Mouse (Mus musculus) liver, embryonic 14.5 days (tissue): ENCODE measurements around the gene Lrrc3. TPM values are rescaled to one million over a fixed set of nuclear protein-coding genes. Genes with fewer than 3 reads are reported as not detected.
A peak's percentile ranks its signal among the peaks of the same experiment; 100 is the strongest.

Experiments
- ATAC-seq: fragments of 200-750 bp; cut with Nextera tagmentation; 2 replicates; pipeline ENCODE4 v1.8.0; 2017; ENCODE audit warnings: moderate number of reproducible peaks, mild to moderate bottlenecking, moderate library complexity; ENCODE audit not compliant: insufficient read depth
- DNase-seq, 3 experiments: peaks; one replicate each; pipeline ENCODE4 v3.0.0-alpha.2; 2012 to 2013; ENCODE audit warnings: low read depth in 3 of 3, low spot score in 3 of 3
- H3K27ac ChIP-seq: fragments of 300-500 bp; sonication (generic); 2 replicates; pipeline ENCODE4 v1.5.1; 2014; ENCODE audit warnings: moderate library complexity, mild to moderate bottlenecking, control low read depth, inconsistent platforms
- H3K27me3 ChIP-seq: fragments of 300-500 bp; sonication (generic); 2 replicates; pipeline ENCODE4 v1.6.1; 2014; ENCODE audit warnings: mild to moderate bottlenecking, low read length, moderate library complexity; ENCODE audit not compliant: control insufficient read depth, insufficient read depth
- H3K36me3 ChIP-seq: fragments of 300-500 bp; sonication (generic); replicated peaks from 2 replicates; pipeline ENCODE4 v1.6.1; 2014; ENCODE audit warnings: low read depth; ENCODE audit not compliant: control insufficient read depth, insufficient read depth
- H3K4me1 ChIP-seq, 2 experiments: fragments of 200-500 bp in 1 of 2; fragments of 300-500 bp in 1 of 2; sonication (generic) in 1 of 2; replicated peaks; 2 replicates each; pipeline ENCODE4 v1.6.1; 2012 to 2014; ENCODE audit warnings: antibody characterized with exemption in 1 of 2, inconsistent platforms in 1 of 2, low read length in 1 of 2; ENCODE audit not compliant: control insufficient read depth in 2 of 2, insufficient read depth in 2 of 2
- H3K4me2 ChIP-seq: fragments of 300-500 bp; sonication (generic); 2 replicates; pipeline ENCODE4 v1.6.1; 2014; ENCODE audit warnings: low read depth, mild to moderate bottlenecking, control low read depth, moderate library complexity
- H3K4me3 ChIP-seq, 2 experiments: fragments of 200-500 bp in 1 of 2; fragments of 300-500 bp in 1 of 2; sonication (generic) in 1 of 2; 2 replicates each; pipeline ENCODE4 v1.5.1; 2012 to 2014; ENCODE audit warnings: low read depth in 2 of 2, low read length in 2 of 2, mild to moderate bottlenecking in 2 of 2, control low read depth in 1 of 2, inconsistent platforms in 1 of 2, moderate library complexity in 1 of 2; ENCODE audit not compliant: insufficient read depth in 1 of 2
- H3K9ac ChIP-seq: fragments of 300-500 bp; sonication (generic); replicated peaks from 2 replicates; pipeline ENCODE4 v1.6.1; 2014; ENCODE audit warnings: mild to moderate bottlenecking, control low read depth, moderate library complexity
- H3K9me3 ChIP-seq: fragments of 300-500 bp; sonication (generic); 2 replicates; pipeline ENCODE4 v1.6.1; 2016; ENCODE audit warnings: low read length, mixed read lengths; ENCODE audit not compliant: control insufficient read depth
- CTCF ChIP-seq: IDR thresholded peaks from 2 replicates; pipeline ENCODE4 v1.5.1; 2016; ENCODE audit warnings: antibody characterized with exemption, low read depth, control low read depth
- EP300 ChIP-seq: IDR thresholded peaks from 2 replicates; pipeline ENCODE4 v1.6.1; 2016; ENCODE audit warnings: antibody characterized with exemption, low read depth
- WGBS: fragments of 180-500 bp; shearing (Covaris S2); extraction: QIAGEN DNeasy Blood & Tissue Kit; methylation state at CpG from one replicate; pipeline ENCODE4 v1.1.7; 2014; ENCODE audit not compliant: insufficient replicate concordance; 5-methylcytosine and 5-hydroxymethylcytosine counted together
- polyA plus RNA-seq, 2 experiments: library from polyadenylated mRNA; depleted of rRNA in 1 of 2; stranded (reverse) in 1 of 2; unstranded in 1 of 2; fragments of >200 nt; fragmentation: Nextera tagmentation in 1 of 2; extraction: Ambion mirVana in 1 of 2; gene quantifications; 2 replicates each; pipeline versions ENCODE4 v1.2.1 to v1.2.3; 2012 to 2014

Gene Lrrc3
- polyA plus RNA-seq, 2 experiments = 6.7 to 8.0 TPM

DNA sequence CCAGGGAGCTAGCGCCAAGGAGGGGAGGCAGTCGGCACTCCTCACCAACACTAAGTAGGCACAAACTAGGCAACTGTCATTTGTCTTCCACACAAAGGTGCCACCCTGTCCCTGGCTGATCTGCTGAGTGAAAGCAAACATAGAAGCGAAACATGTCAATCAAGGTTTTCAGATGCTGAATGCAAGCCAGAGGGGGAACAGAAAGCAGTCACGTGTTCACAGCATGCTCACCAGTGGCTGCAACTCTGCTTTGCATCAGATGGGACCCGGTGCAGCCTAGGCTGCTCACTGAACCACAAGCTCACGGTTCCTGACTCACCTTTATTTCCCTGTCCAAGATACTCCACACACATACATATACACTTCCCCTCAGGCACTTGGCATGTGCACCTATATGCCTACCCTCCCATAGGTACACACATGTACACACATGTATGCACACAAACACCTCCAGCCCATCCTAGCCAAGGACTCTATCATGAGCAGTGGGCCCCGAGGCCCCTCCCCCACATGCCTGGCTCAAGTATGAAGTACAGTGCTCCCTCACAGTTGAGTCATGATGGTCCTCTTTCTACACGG is 11.3 kb downstream of the Lrrc3 start:
- H3K27ac ChIP-seq = no peak overlapping the region
- no peak overlapping the region for H3K4me2 ChIP-seq
- no peaks in the 10 kb centered on the region for H3K27me3 ChIP-seq
- no peak overlapping the region for H3K4me3 ChIP-seq
- no peaks in the 10 kb centered on the region for H3K36me3 ChIP-seq
- no peak for DNase-seq
- ATAC-seq = no peak
- TF ChIP-seq EP300 (no peak), CTCF (no peak)
- no peaks in the 10 kb centered on the region for H3K9me3 ChIP-seq
- no peak overlapping the region for H3K9ac ChIP-seq
- no peaks in the 10 kb centered on the region for H3K4me1 ChIP-seq
- WGBS = 56% methylated on average over 8 of the region's 8 CpGs

DNA sequence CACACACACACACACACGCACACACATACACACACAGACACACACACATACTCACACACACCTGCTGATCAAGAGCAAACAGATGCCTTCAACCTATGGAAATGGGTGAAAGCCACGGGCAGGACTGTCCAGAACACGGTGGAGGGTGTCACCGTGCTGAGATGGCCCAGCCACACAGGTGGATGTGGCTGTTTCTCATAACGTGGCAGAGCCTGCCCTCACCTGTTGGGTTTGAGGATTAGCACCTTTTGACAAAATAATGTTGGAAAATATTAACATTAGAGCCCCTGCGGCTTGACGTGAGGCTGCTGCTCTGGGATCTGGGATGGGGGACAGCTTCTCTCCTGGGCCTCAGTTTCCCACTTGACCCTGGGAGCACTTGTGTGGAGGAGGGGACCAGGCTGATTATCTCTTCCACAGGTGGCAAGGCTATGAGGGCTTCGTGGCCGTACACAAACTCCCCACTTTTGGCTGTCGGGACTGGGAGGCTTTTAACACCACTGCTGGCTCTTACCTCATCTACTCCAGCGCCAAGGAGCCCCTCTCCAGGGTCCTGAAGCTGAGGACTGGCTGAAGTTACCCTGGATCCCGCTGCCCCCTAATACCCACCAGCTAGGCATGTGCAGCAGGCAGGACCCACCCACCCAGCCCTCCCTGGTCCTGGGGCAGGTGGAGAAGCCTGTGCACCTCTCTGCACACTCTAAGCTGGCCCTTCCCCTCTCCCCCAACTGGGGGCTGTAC is 16.2 kb downstream of the Lrrc3 start:
- H3K4me1 ChIP-seq = no peaks in the 10 kb centered on the region
- H3K4me2 ChIP-seq = no peak overlapping the region
- H3K4me3 ChIP-seq = no peak overlapping the region
- H3K36me3 ChIP-seq = no peaks in the 10 kb centered on the region
- TF ChIP-seq CTCF (0 out of 2 replicates have a peak, but pooled peaks have one; percentile 12), EP300 (no peak)
- DNase-seq = no peak
- ATAC-seq = no peak
- no peaks in the 10 kb centered on the region for H3K27me3 ChIP-seq
- H3K9ac ChIP-seq = no peak overlapping the region
- no peak overlapping the region for H3K27ac ChIP-seq
- WGBS = 35% methylated on average over 12 of the region's 12 CpGs
- no peaks in the 10 kb centered on the region for H3K9me3 ChIP-seq

GRCm38 (mm10) chr10:77882553-77882952 is 19.8 kb downstream of the Lrrc3 start:
- Histone ChIP-seq H3K4me2 (no peak overlapping the region), H3K4me3 (no peak overlapping the region), H3K27ac (no peak overlapping the region), H3K27me3 (no peaks in the 10 kb centered on the region), H3K9ac (no peak overlapping the region), H3K9me3 (no peaks in the 10 kb centered on the region), H3K36me3 (no peaks in the 10 kb centered on the region), H3K4me1 (no peaks in the 10 kb centered on the region)
- DNase-seq (no peak), ATAC-seq (no peak)
- TF ChIP-seq EP300 (no peak), CTCF (peak; percentile 50; the same call in 1 of the 2 replicates)
- WGBS = 68% methylated on average over 5 of the region's 5 CpGs

DNA sequence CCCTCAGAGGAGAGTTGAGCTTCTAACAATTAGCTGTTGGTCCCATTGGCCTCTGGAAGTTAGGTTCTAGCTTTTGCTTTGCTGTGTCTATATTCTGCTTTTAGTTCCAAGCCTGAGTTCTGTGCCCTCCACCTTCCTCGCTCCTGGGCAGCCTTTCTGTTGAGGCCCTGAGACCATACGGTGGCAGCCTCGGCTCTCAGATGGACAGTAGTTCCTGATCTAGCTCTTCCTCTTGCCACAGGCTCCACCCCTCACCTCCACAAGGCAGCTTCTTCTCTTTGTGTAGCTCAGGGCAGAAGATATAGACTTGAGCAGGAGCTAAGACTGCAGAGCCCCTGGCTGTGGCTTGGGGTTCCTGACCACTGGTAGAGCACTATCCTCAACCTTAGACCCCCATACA is 22.0 kb downstream of the Lrrc3 start:
- 24% methylated on average over 3 of the region's 3 CpGs for WGBS
- no peak for TF ChIP-seq EP300

DNA sequence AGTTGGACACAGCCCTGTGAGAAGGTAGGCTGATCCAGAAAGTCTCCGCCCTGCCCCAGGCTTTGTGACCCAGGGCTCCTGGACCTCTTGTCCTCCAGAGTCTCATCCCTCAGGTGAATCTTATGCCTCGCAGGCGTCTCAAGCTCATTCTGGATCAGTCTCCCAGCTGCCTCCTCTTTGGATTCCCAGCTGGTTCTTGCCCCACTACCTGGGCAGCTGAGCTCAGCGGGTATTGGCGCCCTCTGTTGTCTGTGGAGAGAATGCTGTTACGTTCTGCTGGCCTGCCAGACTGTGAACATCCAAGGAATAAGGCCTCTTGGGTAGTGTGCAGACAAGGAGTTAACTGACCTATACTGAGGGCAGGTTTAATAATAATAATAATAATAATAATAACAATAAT is 23.4 kb downstream of the Lrrc3 start:
- DNase-seq = no peak
- no peaks in the 10 kb centered on the region for H3K27me3 ChIP-seq
- H3K4me2 ChIP-seq = no peak overlapping the region
- H3K27ac ChIP-seq = no peak overlapping the region
- no peak overlapping the region for H3K4me3 ChIP-seq
- peak; percentile 48; the same call in 1 of the 2 replicates for TF ChIP-seq CTCF
- TF ChIP-seq EP300 = no peak
- no peak for ATAC-seq
- WGBS = 41% methylated on average over 6 of the region's 6 CpGs
- no peaks in the 10 kb centered on the region for H3K36me3 ChIP-seq
- no peak overlapping the region for H3K9ac ChIP-seq
- no peaks in the 10 kb centered on the region for H3K9me3 ChIP-seq
- H3K4me1 ChIP-seq = no peaks in the 10 kb centered on the region

More for the DNA sequence above, 22.0 kb downstream of the Lrrc3 start:
- Histone ChIP-seq H3K27me3 (no peaks in the 10 kb centered on the region), H3K4me2 (no peak overlapping the region), H3K4me3 (no peak overlapping the region), H3K36me3 (no peaks in the 10 kb centered on the region), H3K4me1 (no peaks in the 10 kb centered on the region), H3K9me3 (no peaks in the 10 kb centered on the region), H3K9ac (no peak overlapping the region), H3K27ac (no peak overlapping the region)
- no peak for DNase-seq
- ATAC-seq = no peak
